Mouse (Mus musculus) Patski (cell line): Measurements from ENCODE around the gene Slc4a3. TPM values are rescaled to one million over a fixed set of nuclear protein-coding genes. Genes with fewer than 3 reads are reported as not detected.
A peak's percentile ranks its signal among the peaks of the same experiment; 100 is the strongest.

Experiments
- ATAC-seq: fragments of 100-300 bp; one replicate; pipeline ENCODE4 v1.8.0; 2021
- CTCF ChIA-PET: fragments of 350-600 bp; sonication (Branson Sonifier 250); formaldehyde crosslinking; loops from one replicate; lab custom pipeline; 2022; ENCODE audit warnings: inconsistent platforms; lab: Charles Lee
- POLR2A ChIA-PET: fragments of 350-600 bp; sonication (Branson Sonifier 250); formaldehyde crosslinking; loops from one replicate; lab custom pipeline; 2022; ENCODE audit warnings: antibody characterized with exemption, inconsistent platforms; lab: Charles Lee
- DNase-seq: peaks from one replicate; pipeline ENCODE4 v3.0.0-alpha.2; 2011; ENCODE audit warnings: low read depth, low spot score
- H3K27me3 ChIP-seq: fragments of 371-371 bp; one replicate; pipeline ENCODE4 v1.5.1; 2021
- CTCF ChIP-seq: fragments of 100-300 bp; IDR thresholded peaks from one replicate; pipeline ENCODE4 v1.5.1; 2021
- in situ Hi-C: fragments of 300-500 bp; cut with MboI; formaldehyde crosslinking; loops from 3 replicates; pipeline ENCODE4 v1.11.1; 2018; ENCODE audit warnings: low pct_unique_long_range_greater_than_20kb, mixed read lengths
- polyA plus RNA-seq: library from polyadenylated mRNA; unstranded; gene quantifications from one replicate; pipeline ENCODE4 v1.2.3, GENCODE M21; 2021

Slc4a3 gene
- polyA plus RNA-seq, 1 experiment from 2014 or later: 60.2 TPM

GRCm38 (mm10) chr1:75505956-75506831 lies 39.9 kb upstream of the Slc4a3 start, which contains the start of gene Obsl1:
TSS of gene Obsl1 (minus strand) at chr1:75506452.
- TF ChIP-seq CTCF: no peak
- DNase-seq (no peak), ATAC-seq (peak; percentile 31)
- peaks cover 14% of the 10 kb centered on the region for H3K27me3 ChIP-seq
- ChIA-PET CTCF (interaction anchor here (1.1 kb wide), 1 partner anchor 53 kb away, joined by 4 read pairs; no protein-coding TSS in a partner anchor), POLR2A (interaction anchor here (1.0 to 1.5 kb wide), 3 partner anchors 15 to 40 kb away, joined by 3 to 7 read pairs (median 4); partner anchors contain the start of genes Slc4a3 and Stk11ip)
- in situ Hi-C loops: no loop called here

- ChIA-PET POLR2A (interaction anchor here (1.5 kb wide), 1 partner anchor 14 kb away, joined by 7 read pairs; the partner anchor contains the start of gene Stk11ip), CTCF (no interaction called here)
- peaks cover 14% of the 10 kb centered on the region for H3K27me3 ChIP-seq
- ATAC-seq: no peak
- in situ Hi-C loops: no loop called here
- no peak for DNase-seq
- no peak for TF ChIP-seq CTCF
Measured at GRCm38 (mm10) chr1:75507006-75507405, 39.1 kb upstream of the Slc4a3 start, which contains the start of gene Inha. TSS of gene Inha (plus strand) at chr1:75507077.

DNA sequence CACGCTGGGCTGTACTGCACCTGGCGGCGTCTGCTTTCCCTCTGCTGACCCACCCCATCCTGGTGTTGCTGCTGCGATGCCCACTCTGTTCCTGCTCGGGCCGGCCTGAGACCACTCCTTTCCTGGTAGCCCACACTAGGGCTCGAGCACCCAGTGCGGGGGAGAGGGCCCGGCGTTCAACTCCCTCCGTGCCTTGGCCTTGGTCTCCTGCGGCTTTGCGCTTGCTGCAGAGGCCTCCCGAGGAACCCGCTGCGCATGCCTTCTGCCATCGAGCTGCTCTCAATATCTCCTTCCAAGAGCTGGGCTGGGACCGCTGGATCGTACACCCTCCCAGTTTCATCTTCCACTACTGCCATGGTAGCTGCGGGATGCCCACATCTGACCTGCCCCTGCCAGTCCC lies 36.5 kb upstream of the Slc4a3 start:
- in situ Hi-C loops: no loop called here
- no peak for TF ChIP-seq CTCF
- ChIA-PET CTCF (no interaction called here), POLR2A (no interaction called here)
- ATAC-seq: no peak
- DNase-seq: no peak
- peaks cover 17% of the 10 kb centered on the region for H3K27me3 ChIP-seq

- CTCF ChIA-PET: no interaction called here
- no peak for TF ChIP-seq CTCF
- DNase-seq (no peak), ATAC-seq (no peak)
- in situ Hi-C loops: no loop called here
- POLR2A ChIA-PET: no interaction called here
- peaks cover 14% of the 10 kb centered on the region for H3K27me3 ChIP-seq
Measured at GRCm38 (mm10) chr1:75510154-75510553, 35.9 kb upstream of the Slc4a3 start.

DNA sequence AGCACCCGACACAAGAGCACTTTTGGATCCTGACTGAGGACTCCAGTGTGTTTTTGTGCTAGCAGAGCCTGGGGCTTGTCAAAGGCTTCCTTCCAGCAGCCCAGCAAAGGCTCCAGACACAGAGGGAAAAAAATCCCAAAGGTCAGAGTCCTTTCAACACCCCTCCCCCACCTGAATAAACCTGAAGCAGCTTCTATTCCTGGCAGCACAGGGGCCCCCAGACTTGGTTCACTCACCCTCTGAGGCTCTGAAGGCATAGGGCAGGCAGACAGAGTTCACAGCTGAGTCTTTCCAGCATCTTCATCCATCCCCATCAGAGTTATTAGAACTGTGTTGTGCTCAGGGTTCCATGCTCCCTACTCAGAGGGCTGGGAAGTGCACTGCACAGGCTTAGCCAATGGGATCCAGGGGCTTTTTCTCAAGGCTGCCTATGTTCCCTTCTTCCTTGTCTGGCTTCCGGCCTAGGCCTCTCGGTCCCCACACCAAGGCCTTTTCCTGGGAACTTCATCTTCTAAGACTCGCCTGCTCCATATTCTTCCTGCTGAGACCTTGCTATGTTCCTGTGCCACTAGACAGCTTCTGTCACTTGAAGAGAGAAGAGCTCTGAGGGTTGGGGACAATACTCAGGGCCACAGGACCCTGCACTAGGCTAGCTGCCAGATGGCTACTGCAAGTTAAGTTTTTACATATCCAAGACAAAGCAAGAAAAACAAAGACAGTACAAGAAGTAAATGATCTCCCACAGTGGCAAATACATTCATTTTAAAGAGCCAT lies 34.4 kb upstream of the Slc4a3 start:
- in situ Hi-C loops: no loop called here
- ATAC-seq (no peak), DNase-seq (no peak)
- ChIA-PET POLR2A (interaction anchor here (1.0 kb wide), 1 partner anchor 48 kb away, joined by 3 read pairs; no protein-coding TSS in a partner anchor), CTCF (no interaction called here)
- no peak for TF ChIP-seq CTCF
- H3K27me3 ChIP-seq: peaks cover 9% of the 10 kb centered on the region

DNA sequence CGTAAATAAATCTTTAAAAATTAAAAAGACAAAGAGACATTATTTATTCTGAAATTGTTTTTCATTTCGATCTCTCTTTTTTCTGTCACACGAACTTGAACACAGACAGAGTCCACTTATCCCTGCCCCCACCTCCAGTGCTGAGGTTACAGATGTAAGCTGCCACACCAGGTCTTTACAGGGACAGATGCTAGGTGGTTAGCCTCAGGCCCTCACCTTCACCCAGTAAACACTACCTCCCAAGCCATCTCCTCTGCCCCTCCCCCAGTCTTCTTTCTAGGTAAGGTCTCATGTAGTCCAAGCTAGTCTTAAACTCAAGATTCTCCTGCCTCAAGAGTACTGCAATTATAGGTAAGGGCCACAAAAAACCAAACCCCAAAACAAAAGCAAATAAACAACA lies 33.5 kb upstream of the Slc4a3 start:
- peaks cover 9% of the 10 kb centered on the region for H3K27me3 ChIP-seq
- in situ Hi-C loops: no loop called here
- POLR2A ChIA-PET: interaction anchor here (1.0 kb wide), 1 partner anchor 47 kb away, joined by 3 read pairs; no protein-coding TSS in a partner anchor
- CTCF ChIA-PET: no interaction called here
- no peak for TF ChIP-seq CTCF
- DNase-seq: no peak
- no peak for ATAC-seq

DNA sequence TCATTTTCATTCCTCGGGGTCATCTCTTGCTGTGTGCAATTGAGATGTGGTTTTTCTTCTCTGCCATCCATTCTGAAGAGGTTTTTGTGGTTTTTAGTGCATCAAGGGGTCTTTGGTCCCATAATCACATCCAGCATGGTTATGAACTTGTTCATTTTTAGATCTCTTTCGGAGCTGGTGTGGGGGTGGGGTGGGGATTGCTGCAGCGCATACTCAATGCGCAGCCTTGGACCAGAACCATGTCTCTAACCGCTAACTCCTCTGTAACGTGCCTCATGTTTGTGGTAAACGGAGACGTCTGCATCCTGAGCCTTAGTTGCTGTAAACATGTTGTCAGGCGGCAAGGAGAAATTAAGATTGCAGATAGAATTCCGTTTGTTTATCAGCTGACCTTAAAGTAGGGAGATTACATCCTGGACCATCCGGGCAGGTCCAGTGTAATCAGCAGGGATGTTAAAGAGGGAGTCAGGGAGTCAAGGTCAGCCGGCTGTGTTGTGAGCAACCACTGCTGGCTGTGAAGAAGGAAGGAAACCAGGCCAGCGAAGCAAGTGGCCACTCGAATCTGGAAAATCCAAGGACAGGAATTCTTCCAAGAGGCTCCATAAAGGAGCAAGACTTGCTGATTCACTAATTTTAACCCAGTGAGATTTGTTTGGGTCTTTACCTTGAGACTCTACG lies 29.2 kb upstream of the Slc4a3 start:
- peaks cover 6% of the 10 kb centered on the region for H3K27me3 ChIP-seq
- no peak for ATAC-seq
- CTCF ChIA-PET: no interaction called here
- in situ Hi-C loops: no loop called here
- POLR2A ChIA-PET: no interaction called here
- no peak for TF ChIP-seq CTCF
- no peak for DNase-seq

DNA sequence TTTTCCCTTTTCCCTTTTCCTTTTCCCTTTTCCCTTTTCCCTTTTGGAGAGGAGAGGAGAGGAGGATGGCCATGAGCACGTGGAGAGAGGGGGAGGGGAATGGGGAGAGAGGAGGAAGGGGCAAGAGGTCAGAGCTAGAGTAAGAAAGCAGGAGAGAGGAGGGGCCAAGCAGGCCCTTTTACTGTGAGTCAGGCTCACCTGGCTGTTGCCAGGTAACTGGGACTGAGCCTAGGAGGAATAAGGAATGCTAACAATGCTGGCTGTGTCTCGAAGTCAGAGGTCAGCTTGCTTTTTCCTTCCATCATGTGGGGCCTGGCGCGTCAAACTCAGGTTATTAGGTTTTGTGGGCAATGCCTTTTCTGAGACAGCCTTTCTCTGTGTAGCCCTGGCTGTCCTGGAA lies 28.1 kb upstream of the Slc4a3 start:
- peaks cover 3% of the 10 kb centered on the region for H3K27me3 ChIP-seq
- TF ChIP-seq CTCF: no peak
- ChIA-PET CTCF (no interaction called here), POLR2A (no interaction called here)
- in situ Hi-C loops: no loop called here
- DNase-seq (no peak), ATAC-seq (no peak)

- no peak for DNase-seq
- in situ Hi-C loops: no loop called here
- ChIA-PET CTCF (no interaction called here), POLR2A (no interaction called here)
- TF ChIP-seq CTCF: no peak
- no peaks in the 10 kb centered on the region for H3K27me3 ChIP-seq
- ATAC-seq: no peak
Measured at GRCm38 (mm10) chr1:75518427-75518826, 27.6 kb upstream of the Slc4a3 start.

GRCm38 (mm10) chr1:75519576-75519975 lies 26.5 kb upstream of the Slc4a3 start:
- no peaks in the 10 kb centered on the region for H3K27me3 ChIP-seq
- in situ Hi-C loops: no loop called here
- no peak for TF ChIP-seq CTCF
- ChIA-PET CTCF (no interaction called here), POLR2A (no interaction called here)
- no peak for DNase-seq
- ATAC-seq: no peak
